Mouse (Mus musculus): ENCODE results near the gene Cuedc1. TPM values are rescaled to one million over a fixed set of nuclear protein-coding genes. Genes with fewer than 3 reads are reported as not detected.

Gene Cuedc1
- polyA plus RNA-seq, 1 experiment from 2014 or later: 40.3 TPM

GRCm38 (mm10) chr11:88073343-88073875 lies 24.4 kb upstream of the Cuedc1 start:
- H3K36me3 ChIP-seq (ENCODE audit: control insufficient read depth, insufficient read depth): peaks cover 19% of the 10 kb centered on the region

DNA sequence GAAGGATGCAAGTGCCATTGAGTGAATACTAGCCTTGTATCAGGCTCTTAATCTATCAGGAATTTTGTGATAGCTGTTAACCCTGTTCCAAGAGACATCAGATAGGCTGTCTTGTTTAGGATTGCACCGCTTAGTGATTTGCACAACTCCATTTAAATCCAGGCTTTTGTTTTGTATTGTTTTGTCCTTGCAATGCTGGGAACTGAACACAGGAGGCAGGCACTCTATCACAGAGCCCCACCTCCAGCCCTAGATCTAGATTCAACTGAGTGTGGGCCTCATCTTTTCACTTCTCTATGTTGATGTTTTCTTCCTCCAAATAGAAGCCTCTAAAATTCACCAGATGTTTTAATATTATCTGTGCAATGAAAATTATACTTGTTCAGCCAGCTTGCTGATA lies 22.2 kb upstream of the Cuedc1 start:
- H3K4me1 ChIP-seq (replicated peaks; ENCODE audit: control insufficient read depth, insufficient read depth, low read length): peaks cover 32% of the 10 kb centered on the region
- H3K4me3 ChIP-seq (replicated peaks; ENCODE audit: low read length): no peak overlapping the region
- no peaks in the 10 kb centered on the region for H3K9me3 ChIP-seq (ENCODE audit: control insufficient read depth, low read length)
- H3K9ac ChIP-seq (replicated peaks; ENCODE audit: low read depth, low read length): no peak overlapping the region
- no peak overlapping the region for H3K4me2 ChIP-seq (ENCODE audit: low read length)
- H3K27me3 ChIP-seq (replicated peaks; ENCODE audit: control insufficient read depth, insufficient read depth, low read length): no peaks in the 10 kb centered on the region
- peaks cover 33% of the 10 kb centered on the region for H3K36me3 ChIP-seq (ENCODE audit: control insufficient read depth, insufficient read depth)
- ATAC-seq: no peak
- no peak overlapping the region for H3K27ac ChIP-seq (ENCODE audit: low read length)
- WGBS: 0% methylated on average over 1 of the region's 1 CpGs

More at GRCm38 (mm10) chr11:88073343-88073875, 24.4 kb upstream of the Cuedc1 start:
- Histone ChIP-seq H3K9me3 (ENCODE audit: control insufficient read depth, low read length) (no peaks in the 10 kb centered on the region), H3K27ac (ENCODE audit: low read length) (no peak overlapping the region), H3K4me3 (replicated peaks; ENCODE audit: low read length) (no peak overlapping the region; the same call in 1 of the 2 replicates), H3K4me2 (ENCODE audit: low read length) (no peak overlapping the region), H3K4me1 (replicated peaks; ENCODE audit: control insufficient read depth, insufficient read depth, low read length) (peaks cover 45% of the 10 kb centered on the region), H3K27me3 (replicated peaks; ENCODE audit: control insufficient read depth, insufficient read depth, low read length) (no peaks in the 10 kb centered on the region), H3K9ac (replicated peaks; ENCODE audit: low read depth, low read length) (no peak overlapping the region)
- no peak for ATAC-seq
- 82% methylated on average over 14 of the region's 14 CpGs for WGBS

- Histone ChIP-seq H3K4me2 (ENCODE audit: low read length) (no peak overlapping the region), H3K4me1 (replicated peaks; ENCODE audit: control insufficient read depth, insufficient read depth, low read length) (peaks cover 25% of the 10 kb centered on the region), H3K9me3 (ENCODE audit: control insufficient read depth, low read length) (no peaks in the 10 kb centered on the region), H3K27ac (ENCODE audit: low read length) (no peak overlapping the region), H3K27me3 (replicated peaks; ENCODE audit: control insufficient read depth, insufficient read depth, low read length) (no peaks in the 10 kb centered on the region), H3K4me3 (replicated peaks; ENCODE audit: low read length) (no peak overlapping the region), H3K36me3 (ENCODE audit: control insufficient read depth, insufficient read depth) (peaks cover 40% of the 10 kb centered on the region), H3K9ac (replicated peaks; ENCODE audit: low read depth, low read length) (no peak overlapping the region)
- no peak for ATAC-seq
- WGBS: 79% methylated on average over 1 of the region's 1 CpGs
Observed at GRCm38 (mm10) chr11:88076394-88076793, 21.5 kb upstream of the Cuedc1 start.

DNA sequence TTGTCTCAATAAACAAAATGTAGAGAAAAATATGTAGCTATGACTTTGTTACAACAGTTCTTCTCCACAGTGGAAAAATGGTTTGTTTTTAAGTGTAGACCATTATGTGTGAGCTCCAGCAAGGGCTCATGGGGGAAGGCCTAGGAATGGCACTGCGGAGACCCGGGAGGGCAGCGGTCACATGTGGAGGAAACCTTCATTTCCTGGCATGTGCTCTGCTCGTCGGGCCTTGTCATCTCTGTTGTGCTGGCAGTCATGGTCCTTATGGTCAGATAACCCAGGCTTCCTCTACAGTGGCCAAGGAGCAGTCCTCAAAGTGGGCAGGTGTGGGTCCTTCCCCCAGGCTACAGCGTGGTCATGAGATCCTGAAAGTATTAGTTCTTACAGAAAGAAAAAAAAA lies 14.2 kb upstream of the Cuedc1 start:
- H3K4me1 ChIP-seq (replicated peaks; ENCODE audit: control insufficient read depth, insufficient read depth, low read length): peaks cover 15% of the 10 kb centered on the region
- H3K27me3 ChIP-seq (replicated peaks; ENCODE audit: control insufficient read depth, insufficient read depth, low read length): no peaks in the 10 kb centered on the region
- no peaks in the 10 kb centered on the region for H3K9me3 ChIP-seq (ENCODE audit: control insufficient read depth, low read length)
- H3K36me3 ChIP-seq (ENCODE audit: control insufficient read depth, insufficient read depth): peaks cover 25% of the 10 kb centered on the region
- ATAC-seq: no peak
- WGBS: 86% methylated on average over 6 of the region's 6 CpGs
- no peak overlapping the region for H3K9ac ChIP-seq (replicated peaks; ENCODE audit: low read depth, low read length)
- no peak overlapping the region for H3K27ac ChIP-seq (ENCODE audit: low read length)
- no peak overlapping the region for H3K4me2 ChIP-seq (ENCODE audit: low read length)
- H3K4me3 ChIP-seq (replicated peaks; ENCODE audit: low read length): no peak overlapping the region

- H3K27me3 ChIP-seq (replicated peaks; ENCODE audit: control insufficient read depth, insufficient read depth, low read length): no peaks in the 10 kb centered on the region
- 0 out of 2 replicates have a peak, but pooled peaks cover 2% of the 10 kb centered on the region for H3K36me3 ChIP-seq (ENCODE audit: control insufficient read depth, insufficient read depth)
- peak overlapping the region; percentile 55 for H3K9ac ChIP-seq (replicated peaks; ENCODE audit: low read depth, low read length)
- peak overlapping the region; percentile 37 for H3K4me3 ChIP-seq (replicated peaks; ENCODE audit: low read length)
- WGBS: 5% methylated on average over 25 of the region's 25 CpGs
- peak overlapping the region; percentile 61 for H3K4me2 ChIP-seq (ENCODE audit: low read length)
- peak; percentile 99 for ATAC-seq
- no peaks in the 10 kb centered on the region for H3K9me3 ChIP-seq (ENCODE audit: control insufficient read depth, low read length)
- H3K4me1 ChIP-seq (replicated peaks; ENCODE audit: control insufficient read depth, insufficient read depth, low read length): peaks cover 15% of the 10 kb centered on the region
- H3K27ac ChIP-seq (ENCODE audit: low read length): peak overlapping the region; percentile 84
Observed at GRCm38 (mm10) chr11:88086737-88087627, 10.9 kb upstream of the Cuedc1 start.

DNA sequence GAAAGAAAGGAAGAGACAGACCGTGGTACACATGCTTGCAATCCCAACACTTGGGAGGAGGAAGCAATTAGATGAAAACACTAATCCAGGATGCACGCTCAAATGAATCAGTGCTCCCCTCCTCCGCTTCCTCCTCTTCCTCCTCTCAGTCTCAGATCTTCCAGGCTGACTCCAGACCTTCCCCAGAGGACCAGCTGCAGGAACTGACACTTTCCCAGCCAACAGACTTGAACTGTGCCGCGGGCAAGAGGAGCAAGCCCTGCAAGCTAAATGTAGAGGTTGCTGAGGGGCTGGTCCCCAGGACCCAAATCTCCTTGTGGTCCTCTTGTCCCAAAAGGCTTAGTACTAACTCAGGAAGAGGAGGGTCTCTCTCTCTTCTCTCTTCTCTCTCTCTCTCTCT lies 8.7 kb upstream of the Cuedc1 start:
- Histone ChIP-seq H3K4me2 (ENCODE audit: low read length) (no peak overlapping the region), H3K27ac (ENCODE audit: low read length) (no peak overlapping the region), H3K4me3 (replicated peaks; ENCODE audit: low read length) (no peak overlapping the region), H3K36me3 (ENCODE audit: control insufficient read depth, insufficient read depth) (no peaks in the 10 kb centered on the region), H3K9ac (replicated peaks; ENCODE audit: low read depth, low read length) (no peak overlapping the region), H3K27me3 (replicated peaks; ENCODE audit: control insufficient read depth, insufficient read depth, low read length) (no peaks in the 10 kb centered on the region), H3K9me3 (ENCODE audit: control insufficient read depth, low read length) (no peaks in the 10 kb centered on the region), H3K4me1 (replicated peaks; ENCODE audit: control insufficient read depth, insufficient read depth, low read length) (peaks cover 15% of the 10 kb centered on the region)
- no peak for ATAC-seq
- WGBS: 73% methylated on average over 5 of the region's 5 CpGs

GRCm38 (mm10) chr11:88090293-88090692 lies 7.6 kb upstream of the Cuedc1 start:
- no peaks in the 10 kb centered on the region for H3K27me3 ChIP-seq (replicated peaks; ENCODE audit: control insufficient read depth, insufficient read depth, low read length)
- WGBS: 69% methylated on average over 5 of the region's 5 CpGs
- no peaks in the 10 kb centered on the region for H3K9me3 ChIP-seq (ENCODE audit: control insufficient read depth, low read length)
- H3K4me1 ChIP-seq (replicated peaks; ENCODE audit: control insufficient read depth, insufficient read depth, low read length): peaks cover 15% of the 10 kb centered on the region
- H3K27ac ChIP-seq (ENCODE audit: low read length): no peak overlapping the region
- no peak overlapping the region for H3K4me2 ChIP-seq (ENCODE audit: low read length)
- H3K9ac ChIP-seq (replicated peaks; ENCODE audit: low read depth, low read length): no peak overlapping the region
- H3K36me3 ChIP-seq (ENCODE audit: control insufficient read depth, insufficient read depth): no peaks in the 10 kb centered on the region
- H3K4me3 ChIP-seq (replicated peaks; ENCODE audit: low read length): no peak overlapping the region
- ATAC-seq: no peak

DNA sequence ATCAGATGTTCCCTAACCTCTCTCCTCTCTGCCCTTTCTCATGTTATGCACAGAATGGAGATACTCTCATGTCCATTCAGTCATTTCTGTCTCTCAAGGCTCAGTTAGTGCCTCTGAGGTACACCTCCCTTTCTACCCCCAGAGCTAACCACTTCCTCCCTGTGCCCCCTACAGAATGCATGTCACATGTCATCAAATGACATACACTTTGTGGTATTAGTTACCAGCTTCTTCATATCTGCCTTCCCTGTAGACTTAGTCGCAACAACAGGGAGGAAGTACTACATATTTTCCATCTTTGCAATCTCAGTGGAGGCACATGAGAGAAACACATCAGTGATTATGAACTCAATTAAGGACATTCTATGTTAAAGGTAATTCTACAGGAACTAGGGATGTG lies 5.9 kb upstream of the Cuedc1 start:
- WGBS: 91% methylated on average over 1 of the region's 1 CpGs
- no peaks in the 10 kb centered on the region for H3K27me3 ChIP-seq (replicated peaks; ENCODE audit: control insufficient read depth, insufficient read depth, low read length)
- H3K4me3 ChIP-seq (replicated peaks; ENCODE audit: low read length): no peak overlapping the region
- no peak overlapping the region for H3K4me2 ChIP-seq (ENCODE audit: low read length)
- no peaks in the 10 kb centered on the region for H3K9me3 ChIP-seq (ENCODE audit: control insufficient read depth, low read length)
- ATAC-seq: no peak
- H3K36me3 ChIP-seq (ENCODE audit: control insufficient read depth, insufficient read depth): no peaks in the 10 kb centered on the region
- no peak overlapping the region for H3K9ac ChIP-seq (replicated peaks; ENCODE audit: low read depth, low read length)
- peaks cover 6% of the 10 kb centered on the region for H3K4me1 ChIP-seq (replicated peaks; ENCODE audit: control insufficient read depth, insufficient read depth, low read length)
- no peak overlapping the region for H3K27ac ChIP-seq (ENCODE audit: low read length)

DNA sequence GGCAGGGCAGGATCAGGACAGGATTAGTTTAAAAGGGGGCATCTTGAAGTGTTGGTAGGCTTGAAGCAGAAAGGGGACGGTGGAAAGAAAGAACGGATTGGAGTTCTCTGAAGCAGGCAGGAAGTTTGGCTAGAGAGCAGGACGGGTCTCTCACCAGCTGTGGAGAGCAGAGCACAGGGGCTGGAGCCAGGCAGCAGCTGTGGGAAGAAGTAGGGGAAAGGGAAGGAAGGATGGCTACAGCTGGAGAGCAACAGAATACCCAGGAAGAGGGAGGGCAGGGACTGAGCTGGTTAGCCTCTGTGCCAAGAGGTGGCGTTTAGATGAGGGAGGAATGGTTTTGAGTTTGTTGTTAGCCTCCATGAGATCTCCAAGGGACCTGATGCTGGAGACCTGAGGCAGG lies 685 bp upstream of the Cuedc1 start:
- no peak for ATAC-seq
- no peak overlapping the region for H3K9ac ChIP-seq (replicated peaks; ENCODE audit: low read depth, low read length)
- no peaks in the 10 kb centered on the region for H3K9me3 ChIP-seq (ENCODE audit: control insufficient read depth, low read length)
- H3K36me3 ChIP-seq (ENCODE audit: control insufficient read depth, insufficient read depth): no peaks in the 10 kb centered on the region
- peaks cover 20% of the 10 kb centered on the region for H3K4me1 ChIP-seq (replicated peaks; ENCODE audit: control insufficient read depth, insufficient read depth, low read length)
- H3K4me2 ChIP-seq (ENCODE audit: low read length): no peak overlapping the region
- 40% methylated on average over 4 of the region's 4 CpGs for WGBS
- no peaks in the 10 kb centered on the region for H3K27me3 ChIP-seq (replicated peaks; ENCODE audit: control insufficient read depth, insufficient read depth, low read length)
- H3K27ac ChIP-seq (ENCODE audit: low read length): no peak overlapping the region
- no peak overlapping the region for H3K4me3 ChIP-seq (replicated peaks; ENCODE audit: low read length)
